Mouse (Mus musculus) effector memory CD4-positive, alpha-beta T cell, adult 5 months (primary cell): ENCODE data around the gene Tmem26. TPM values are rescaled to one million over a fixed set of nuclear protein-coding genes. Genes with fewer than 3 reads are reported as not detected.

Experiments used
- polyA plus RNA-seq: library from polyadenylated mRNA; unstranded; fragments of 100-300 nt; shearing (Covaris generic); gene quantifications from one replicate; pipeline ENCODE4 v1.2.1, GENCODE M21; 2017

The Tmem26 gene
- polyA plus RNA-seq, result 0.07 TPM

GRCm38 (mm10) chr10:68723568-68724360, at the start of gene Tmem26:
TSS of gene Tmem26 (plus strand) at chr10:68723646.

Other genes with a start within 250 kb of the Tmem26 start
- 4.3 TPM for gene Cabcoco1, start 181.8 kb upstream of the Tmem26 start, polyA plus RNA-seq